Mouse (Mus musculus): ENCODE measurements around the gene Galnt18.

DNA sequence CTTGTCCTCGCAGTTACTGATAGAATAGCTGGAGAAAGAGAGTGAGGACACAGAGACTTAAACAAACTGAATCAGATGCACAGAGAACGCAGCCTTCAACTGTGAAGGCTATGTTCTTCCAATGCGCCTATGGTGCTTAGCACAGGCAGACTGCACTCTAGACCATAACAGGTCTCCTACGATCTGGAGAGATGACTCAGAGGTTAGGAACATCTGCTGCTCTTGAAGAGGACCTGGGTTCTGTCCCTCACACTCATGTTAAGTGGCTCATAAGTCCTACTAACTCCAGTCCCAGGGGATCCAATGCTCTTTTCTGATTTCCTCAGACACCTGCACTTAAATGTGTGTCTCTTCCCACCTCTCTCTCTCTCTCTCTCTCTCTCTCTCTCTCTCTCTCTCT is 24.9 kb upstream of the Galnt18 start:
- TF ChIP-seq CTCF (IDR thresholded peaks at IDR 0.05; ENCODE audit: extremely low read depth, insufficient read depth, insufficient read length, insufficient replicate concordance) (no peak), POLR2A (IDR thresholded peaks at IDR 0.05; ENCODE audit: low read depth, low read length) (no peak)

All from spleen, adult 2 months (tissue).